Comparison of ENCODE assay signal across 8 mouse cellular contexts in genomic region chr5:134951053-134951884, GRCm38 (mm10). TPM values are rescaled to one million over a fixed set of nuclear protein-coding genes. Genes with fewer than 3 reads are reported as not detected.
DNase-seq lines count a peak whose midpoint lies in the region; ATAC-seq and TF ChIP-seq lines count a peak whose summit lies in the region.

No protein-coding gene starts in this region.

- H3K4me3 ChIP-seq in megakaryocyte, embryonic 14.5 days (replicated peaks): peak overlapping the region; percentile 85
- H3K4me3 ChIP-seq in lung, adult 2 months (replicated peaks; ENCODE audit: extremely low read depth, low read depth, low read length): peak overlapping the region; percentile 2
- H3K4me3 ChIP-seq in gastrocnemius, adult 2 months: no peak overlapping the region
- no peak overlapping the region for H3K4me3 ChIP-seq in midbrain, embryonic 13.5 days (replicated peaks)

- no peaks in the 10 kb centered on the region for H3K36me3 ChIP-seq in megakaryocyte, embryonic 14.5 days (replicated peaks; ENCODE audit: low read length)
- H3K36me3 ChIP-seq in midbrain, embryonic 13.5 days: no peaks in the 10 kb centered on the region

- peaks cover 83% of the 10 kb centered on the region for H3K4me1 ChIP-seq in megakaryocyte, embryonic 14.5 days
- peaks cover 10% of the 10 kb centered on the region for H3K4me1 ChIP-seq in lung, adult 2 months (ENCODE audit: control insufficient read depth, insufficient read depth, low read length)
- peaks cover 7% of the 10 kb centered on the region; the same call in 1 of the 2 replicates for H3K4me1 ChIP-seq in midbrain, embryonic 13.5 days (replicated peaks)

- H3K4me2 ChIP-seq in midbrain, embryonic 13.5 days (replicated peaks): no peak overlapping the region

- TF ChIP-seq CTCF in lung, adult 2 months (IDR thresholded peaks at IDR 0.05; ENCODE audit: insufficient read depth, low read length): no peak
- no peak for TF ChIP-seq CTCF in gastrocnemius, adult 2 months (IDR thresholded peaks at IDR 0.05)

- no peak for DNase-seq in lung, adult 2 months
- DNase-seq in yolk sac, embryonic 10.5 days (ENCODE audit: low spot score): peak; percentile 55
- no peak for DNase-seq in gastrocnemius, postnatal 14 days
- DNase-seq in gastrocnemius, adult 2 months: no peak

- H3K9me3 ChIP-seq in megakaryocyte, embryonic 14.5 days: no peaks in the 10 kb centered on the region
- no peaks in the 10 kb centered on the region for H3K9me3 ChIP-seq in midbrain, embryonic 13.5 days

- no peak; the same call in 1 of the 2 replicates for ATAC-seq in megakaryocyte, adult 5-6 weeks (ENCODE audit: poor library complexity, severe bottlenecking)
- ATAC-seq in hematopoietic stem cell, adult 5-6 weeks (replicated peaks in 1 of 2; ENCODE audit: insufficient read depth in 1 of 2, low FRiP score in 2 of 2, low TSS enrichment in 1 of 2, low read depth in 1 of 2, poor library complexity in 2 of 2, severe bottlenecking in 2 of 2): peak; percentile 54 to 67
- ATAC-seq in midbrain, embryonic 13.5 days: no peak

- no peak overlapping the region for H3K27ac ChIP-seq in gastrocnemius, adult 2 months
- H3K27ac ChIP-seq in midbrain, embryonic 13.5 days: no peak overlapping the region

- intact Hi-C loops in gastrocnemius, postnatal 14 days (cut with DNase I; ENCODE audit: low total_unique reads): no loop called here
- intact Hi-C loops in gastrocnemius, adult 2 months (cut with DNase I): no loop called here

- 5% methylated on average over 19 of the region's 19 CpGs for WGBS in lung, adult 2 months
- WGBS in midbrain, embryonic 13.5 days: 52% methylated on average over 19 of the region's 19 CpGs

- no peak overlapping the region for H3K9ac ChIP-seq in midbrain, embryonic 13.5 days (replicated peaks)

- no peak for TF ChIP-seq POLR2A in lung, adult 2 months (IDR thresholded peaks at IDR 0.05; ENCODE audit: borderline replicate concordance, extremely low read depth, low read depth, low read length)

- H3K27me3 ChIP-seq in megakaryocyte, embryonic 14.5 days (replicated peaks): peaks cover 3% of the 10 kb centered on the region
- peaks cover 20% of the 10 kb centered on the region for H3K27me3 ChIP-seq in midbrain, embryonic 13.5 days

RNA-seq across cellular contexts. Expression of gene Cldn4, which starts 4.5 kb away (rescaled TPM):
- not detected in 2 replicates for polyA plus RNA-seq in megakaryocyte, embryonic 14.5 days (2012; ENCODE audit: insufficient read depth, low replicate concordance)
- not detected in 2 replicates for total RNA-seq in megakaryocyte, adult 5-6 weeks (2015)
- total RNA-seq in megakaryocyte, adult 5-6 weeks (2017): not detected in 2 replicates
- 0.81 TPM in 1 of 2 replicates, not detected in the other for total RNA-seq in hematopoietic stem cell, adult 5-6 weeks (2017)
- polyA plus RNA-seq in lung, adult 2 months (2012; rRNA removed): 9.2 and 18.9 TPM in 2 replicates
- total RNA-seq in gastrocnemius, postnatal 14 days (2021): not detected
- not detected for total RNA-seq in gastrocnemius, adult 2 months (2021)
- not detected in 2 replicates for polyA plus RNA-seq in midbrain, embryonic 13.5 days (2015; fragmentation: Nextera tagmentation; extraction: Ambion mirVana)

RNA-seq across cellular contexts. Expression of gene Mettl27, which starts 19.1 kb away (rescaled TPM):
- 18.7 and 34.3 TPM in 2 replicates for polyA plus RNA-seq in megakaryocyte, embryonic 14.5 days (2012; ENCODE audit: insufficient read depth, low replicate concordance)
- total RNA-seq in megakaryocyte, adult 5-6 weeks (2015): 0.46 and 3.0 TPM in 2 replicates
- 0.89 and 1.3 TPM in 2 replicates for total RNA-seq in megakaryocyte, adult 5-6 weeks (2017)
- total RNA-seq in hematopoietic stem cell, adult 5-6 weeks (2017): 13.8 and 20.0 TPM in 2 replicates
- polyA plus RNA-seq in lung, adult 2 months (2012; rRNA removed): 16.3 and 23.2 TPM in 2 replicates
- total RNA-seq in gastrocnemius, postnatal 14 days (2021): 1 to 10 TPM; 4.9 to 6.2 TPM
- total RNA-seq in gastrocnemius, adult 2 months (2021): 1 to 10 TPM; 4.2 to 4.6 TPM
- 7.5 and 7.7 TPM in 2 replicates for polyA plus RNA-seq in midbrain, embryonic 13.5 days (2015; fragmentation: Nextera tagmentation; extraction: Ambion mirVana)

RNA-seq across cellular contexts. Expression of gene Cldn3, which starts 34.7 kb away (rescaled TPM):
- polyA plus RNA-seq in megakaryocyte, embryonic 14.5 days (2012; ENCODE audit: insufficient read depth, low replicate concordance): 0.64 and 3.8 TPM in 2 replicates
- not detected in 2 replicates for total RNA-seq in megakaryocyte, adult 5-6 weeks (2015)
- total RNA-seq in megakaryocyte, adult 5-6 weeks (2017): not detected in 2 replicates
- total RNA-seq in hematopoietic stem cell, adult 5-6 weeks (2017): not detected in 2 replicates
- 333 and 552 TPM in 2 replicates for polyA plus RNA-seq in lung, adult 2 months (2012; rRNA removed)
- total RNA-seq in gastrocnemius, postnatal 14 days (2021): under 1 TPM in 1 of 2 experiments, not detected in 1; 0.27 TPM
- not detected for total RNA-seq in gastrocnemius, adult 2 months (2021)
- polyA plus RNA-seq in midbrain, embryonic 13.5 days (2015; fragmentation: Nextera tagmentation; extraction: Ambion mirVana): 1.7 and 1.8 TPM in 2 replicates

RNA-seq across cellular contexts. Expression of gene Cldn13, which starts 35.9 kb away (rescaled TPM):
- polyA plus RNA-seq in megakaryocyte, embryonic 14.5 days (2012; ENCODE audit: insufficient read depth, low replicate concordance): not detected in 2 replicates
- 7.8 and 8.2 TPM in 2 replicates for total RNA-seq in megakaryocyte, adult 5-6 weeks (2015)
- 2.9 and 7.7 TPM in 2 replicates for total RNA-seq in megakaryocyte, adult 5-6 weeks (2017)
- total RNA-seq in hematopoietic stem cell, adult 5-6 weeks (2017): 0.88 and 15.9 TPM in 2 replicates
- polyA plus RNA-seq in lung, adult 2 months (2012; rRNA removed): not detected in 2 replicates
- total RNA-seq in gastrocnemius, postnatal 14 days (2021): not detected
- total RNA-seq in gastrocnemius, adult 2 months (2021): not detected
- 0.26 and 0.35 TPM in 2 replicates for polyA plus RNA-seq in midbrain, embryonic 13.5 days (2015; fragmentation: Nextera tagmentation; extraction: Ambion mirVana)

RNA-seq across cellular contexts. Expression of gene Tmem270, which starts 44.7 kb away (rescaled TPM):
- polyA plus RNA-seq in megakaryocyte, embryonic 14.5 days (2012; ENCODE audit: insufficient read depth, low replicate concordance): not detected in 2 replicates
- total RNA-seq in megakaryocyte, adult 5-6 weeks (2015): not detected in 2 replicates
- total RNA-seq in megakaryocyte, adult 5-6 weeks (2017): not detected in 2 replicates
- total RNA-seq in hematopoietic stem cell, adult 5-6 weeks (2017): not detected in 2 replicates
- polyA plus RNA-seq in lung, adult 2 months (2012; rRNA removed): not detected in 2 replicates
- not detected for total RNA-seq in gastrocnemius, postnatal 14 days (2021)
- not detected for total RNA-seq in gastrocnemius, adult 2 months (2021)
- polyA plus RNA-seq in midbrain, embryonic 13.5 days (2015; fragmentation: Nextera tagmentation; extraction: Ambion mirVana): not detected in 2 replicates

Comparison
In these comparisons a context has a peak if more than half of its experiments do, and no peak if none do; other contexts are left out.
1. H3K4me3 ChIP-seq: peak in megakaryocyte, embryonic 14.5 days (single experiment) and lung, adult 2 months (single experiment); none in gastrocnemius, adult 2 months (single experiment) and midbrain, embryonic 13.5 days (single experiment).
2. ATAC-seq: peak in hematopoietic stem cell, adult 5-6 weeks (2 of 2); none in megakaryocyte, adult 5-6 weeks (single experiment) and midbrain, embryonic 13.5 days (single experiment).